Mouse (Mus musculus) CH12.LX (cell line): Measurements from ENCODE around the gene Phf21a. TPM values are rescaled to one million over a fixed set of nuclear protein-coding genes. Genes with fewer than 3 reads are reported as not detected.

Experiments used
- DNase-seq: peaks from one replicate; pipeline ENCODE4 v3.0.0-alpha.2; 2013; ENCODE audit errors: extremely low read depth
- H3K27ac ChIP-seq: 2 replicates; pipeline ENCODE4 v1.5.1; 2012; ENCODE audit warnings: low read depth, mild to moderate bottlenecking, control low read depth, moderate library complexity; ENCODE audit not compliant: insufficient read depth
- H3K27me3 ChIP-seq: replicated peaks from 2 replicates; pipeline ENCODE3; 2012; ENCODE audit warnings: inconsistent platforms
- H3K36me3 ChIP-seq, 2 experiments: replicated peaks in 1 of 2; 2 replicates each; pipeline versions ENCODE3 to v1.6.1; 2012; ENCODE audit warnings: inconsistent platforms in 1 of 2, low read length in 1 of 2, mild to moderate bottlenecking in 1 of 2, mixed read lengths in 1 of 2, moderate library complexity in 1 of 2; ENCODE audit not compliant: control insufficient read depth in 1 of 2, insufficient read depth in 1 of 2
- H3K4me1 ChIP-seq, 2 experiments: 2 replicates each; pipeline ENCODE4 v1.6.1; 2012; ENCODE audit warnings: inconsistent platforms in 1 of 2, moderate library complexity in 1 of 2; ENCODE audit not compliant: insufficient read depth in 2 of 2, control insufficient read depth in 1 of 2
- H3K4me2 ChIP-seq: 2 replicates; pipeline ENCODE4 v1.6.1; 2012; ENCODE audit warnings: low read depth, mild to moderate bottlenecking, control low read depth; ENCODE audit not compliant: poor library complexity, insufficient read depth, severe bottlenecking
- H3K4me3 ChIP-seq, 3 experiments: fragments of 150-350 bp in 1 of 3; sonication (generic) in 1 of 3; replicated peaks in 1 of 3; 2 replicates each; pipeline versions ENCODE3 to v1.5.1; 2011 to 2012; ENCODE audit warnings: low read depth in 2 of 3, low read length in 2 of 3, mild to moderate bottlenecking in 2 of 3, moderate library complexity in 2 of 3, control low read depth in 1 of 3, improper control_type of control experiment in 1 of 3, inconsistent platforms in 1 of 3, mixed read lengths in 1 of 3; ENCODE audit not compliant: poor library complexity in 1 of 3
- H3K79me2 ChIP-seq: replicated peaks from 2 replicates; pipeline ENCODE4 v1.6.1; 2012; ENCODE audit warnings: mild to moderate bottlenecking, moderate library complexity; ENCODE audit not compliant: control insufficient read depth, poor library complexity, insufficient read depth, severe bottlenecking; ENCODE audit errors: extremely low read depth
- H3K9ac ChIP-seq: 2 replicates; pipeline ENCODE4 v1.6.1; 2012; ENCODE audit warnings: low read depth, mild to moderate bottlenecking, control low read depth, moderate library complexity; ENCODE audit not compliant: insufficient read depth
- H3K9me3 ChIP-seq: replicated peaks from 2 replicates; pipeline ENCODE3; 2012; ENCODE audit warnings: low read length, inconsistent platforms, mixed read lengths
- BHLHE40 ChIP-seq: IDR thresholded peaks from 2 replicates; pipeline ENCODE4 v1.6.1; 2011; ENCODE audit warnings: mild to moderate bottlenecking, low read depth, low read length, improper control_type of control experiment
- CHD2 ChIP-seq: IDR thresholded peaks from 2 replicates; pipeline ENCODE4 v1.6.1; 2011; ENCODE audit warnings: low read length, improper control_type of control experiment
- E2F4 ChIP-seq: IDR thresholded peaks from 2 replicates; pipeline ENCODE4 v1.6.1; 2011; ENCODE audit warnings: low read depth, low read length, improper control_type of control experiment; ENCODE audit not compliant: insufficient replicate concordance
- GABPA ChIP-seq: IDR thresholded peaks from 2 replicates; pipeline ENCODE4 v1.6.1; 2012; ENCODE audit warnings: low read depth, low read length, improper control_type of control experiment, inconsistent platforms; ENCODE audit not compliant: insufficient replicate concordance
- JUN ChIP-seq: IDR thresholded peaks from 2 replicates; pipeline ENCODE4 v1.6.1; 2011; ENCODE audit warnings: low read depth, mild to moderate bottlenecking, low read length, improper control_type of control experiment, moderate library complexity; ENCODE audit not compliant: insufficient read depth
- JUND ChIP-seq: conservative IDR thresholded peaks from 2 replicates; pipeline ENCODE4 v1.6.1; 2011; ENCODE audit warnings: low read depth, low read length, improper control_type of control experiment
- MAX ChIP-seq: IDR thresholded peaks from 2 replicates; pipeline ENCODE4 v1.6.1; 2011; ENCODE audit warnings: low read length, improper control_type of control experiment
- MAZ ChIP-seq: IDR thresholded peaks from 2 replicates; pipeline ENCODE4 v1.6.1; 2012; ENCODE audit warnings: low read depth, mild to moderate bottlenecking, inconsistent platforms, low read length, improper control_type of control experiment, moderate library complexity
- MEF2A ChIP-seq: IDR thresholded peaks from 2 replicates; pipeline ENCODE4 v1.6.1; 2014; ENCODE audit warnings: low read depth, mild to moderate bottlenecking, inconsistent platforms, low read length, improper control_type of control experiment, borderline replicate concordance
- MYC ChIP-seq: IDR thresholded peaks from 2 replicates; pipeline ENCODE4 v1.6.1; 2011; ENCODE audit warnings: low read depth, mild to moderate bottlenecking, improper control_type of control experiment, low read length
- NELFE ChIP-seq: IDR thresholded peaks from 2 replicates; pipeline ENCODE4 v1.6.1; 2011; ENCODE audit warnings: low read depth, low read length, improper control_type of control experiment
- NRF1 ChIP-seq: IDR thresholded peaks from 2 replicates; pipeline ENCODE4 v1.6.1; 2014; ENCODE audit warnings: low read depth, mild to moderate bottlenecking, inconsistent platforms, low read length, improper control_type of control experiment, moderate library complexity
- RCOR1 ChIP-seq: conservative IDR thresholded peaks from 2 replicates; pipeline ENCODE4 v1.6.1; 2012; ENCODE audit warnings: low read depth, mild to moderate bottlenecking, inconsistent platforms, low read length, improper control_type of control experiment
- SIN3A ChIP-seq: IDR thresholded peaks from 2 replicates; pipeline ENCODE4 v1.6.1; 2012; ENCODE audit warnings: low read length, improper control_type of control experiment, inconsistent platforms
- SMC3 ChIP-seq: IDR thresholded peaks from 2 replicates; pipeline ENCODE4 v1.6.1; 2011; ENCODE audit warnings: low read depth, low read length, improper control_type of control experiment
- TCF12 ChIP-seq: IDR thresholded peaks from 2 replicates; pipeline ENCODE4 v1.6.1; 2014; ENCODE audit warnings: low read depth, mild to moderate bottlenecking, inconsistent platforms, low read length, improper control_type of control experiment
- USF2 ChIP-seq: conservative IDR thresholded peaks from 2 replicates; pipeline ENCODE4 v1.6.1; 2011; ENCODE audit warnings: low read depth, low read length, improper control_type of control experiment
- ZC3H11A ChIP-seq: IDR thresholded peaks from 2 replicates; pipeline ENCODE4 v1.6.1; 2012; ENCODE audit warnings: low read depth, mild to moderate bottlenecking, inconsistent platforms, low read length, improper control_type of control experiment
- ZKSCAN1 ChIP-seq: IDR thresholded peaks from 2 replicates; pipeline ENCODE4 v1.6.1; 2012; ENCODE audit warnings: low read depth, inconsistent platforms, low read length, improper control_type of control experiment, borderline replicate concordance
- ZMIZ1 ChIP-seq: IDR thresholded peaks from 2 replicates; pipeline ENCODE4 v1.6.1; 2012; ENCODE audit warnings: low read depth, mild to moderate bottlenecking, inconsistent platforms, low read length, improper control_type of control experiment
- ZNF384 ChIP-seq: IDR thresholded peaks from 2 replicates; pipeline ENCODE4 v1.6.1; 2012; ENCODE audit warnings: low read depth, low read length, improper control_type of control experiment, inconsistent platforms
- dilution Hi-C: fragments of 300-500 bp; cut with MboI; formaldehyde crosslinking; loops from 2 replicates; pipeline ENCODE4 v1.14.3; 2020; ENCODE audit warnings: low sequenced_read_pairs; ENCODE audit not compliant: extremely low pct_unique_long_range_greater_than_20kb, extremely low pct_ligation_motif_present
- in situ Hi-C: fragments of 300-500 bp; cut with MboI; formaldehyde crosslinking; loops from 3 replicates; pipeline ENCODE4 v1.14.3; 2019; ENCODE audit warnings: low sequenced_read_pairs, low pct_ligation_motif_present, low pct_unique_long_range_greater_than_20kb, mixed read lengths
- polyA plus RNA-seq: library from polyadenylated mRNA; unstranded; fragments of >175 nt; gene quantifications from 2 replicates; pipeline ENCODE4 v1.2.1, GENCODE M21; 2012; ENCODE audit warnings: low read depth; ENCODE audit not compliant: insufficient read length
- total RNA-seq, 2 experiments: library from RNA; depleted of rRNA; stranded (reverse); fragments of 300-350 nt in 1 of 2; fragments of >200 nt in 1 of 2; gene quantifications; 2 replicates each; pipeline ENCODE4 v1.2.3; 2012 to 2014

Gene Phf21a
- total and polyA plus RNA-seq, 3 experiments: 10.2 to 24.5 (median 12.0) TPM

DNA sequence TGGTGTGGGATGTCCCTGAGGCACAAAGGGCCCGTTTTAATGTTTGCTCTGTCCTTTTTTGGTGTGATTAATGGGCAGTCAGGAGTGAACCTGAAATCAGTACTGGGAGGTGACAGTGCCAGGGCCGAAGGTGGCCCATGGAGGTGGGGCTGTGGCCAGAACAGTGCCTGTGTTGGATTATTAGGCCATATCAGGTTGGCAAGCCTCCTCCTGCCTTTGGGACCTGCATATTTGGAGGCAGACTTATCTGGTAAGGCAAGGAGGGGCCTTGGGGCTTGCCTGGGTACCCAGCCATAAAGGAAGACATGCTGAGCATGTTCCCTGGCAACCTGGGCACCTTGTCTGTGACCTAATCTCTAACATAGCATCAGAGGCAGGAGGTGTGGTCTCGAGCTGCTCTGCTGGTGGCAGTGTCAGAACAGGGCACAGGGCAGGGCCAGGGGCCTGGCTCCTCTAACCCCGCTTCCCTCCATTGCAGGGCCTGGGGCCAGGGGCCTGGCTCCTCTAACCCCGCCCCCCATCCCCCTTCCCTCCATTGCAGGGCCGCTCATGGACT, 287.7 kb downstream of the Phf21a start:
- Histone ChIP-seq H3K4me3 (peak overlapping the region in 2 of 3 experiments; percentile 4 to 46), H3K79me2 (peaks cover 8% of the 10 kb centered on the region), H3K4me2 (peak overlapping the region; percentile 21; the same call in 1 of the 2 replicates), H3K27me3 (no peaks in the 10 kb centered on the region), H3K9me3 (no peaks in the 10 kb centered on the region), H3K36me3 (peaks cover 59 to 85% of the 10 kb centered on the region in 2 experiments), H3K9ac (peak overlapping the region; percentile 16; the same call in 1 of the 2 replicates), H3K27ac (peak overlapping the region; percentile 79), H3K4me1 (peaks cover 22 to 56% of the 10 kb centered on the region in 2 experiments)
- DNase-seq: no peak
- no peak for TF ChIP-seq JUN
- no peak for TF ChIP-seq RCOR1
- no peak for TF ChIP-seq ZNF384
- no peak for TF ChIP-seq SMC3
- no peak for TF ChIP-seq BHLHE40
- no peak for TF ChIP-seq E2F4
- dilution Hi-C loops (no loop called here), in situ Hi-C loops (no loop called here)

DNA sequence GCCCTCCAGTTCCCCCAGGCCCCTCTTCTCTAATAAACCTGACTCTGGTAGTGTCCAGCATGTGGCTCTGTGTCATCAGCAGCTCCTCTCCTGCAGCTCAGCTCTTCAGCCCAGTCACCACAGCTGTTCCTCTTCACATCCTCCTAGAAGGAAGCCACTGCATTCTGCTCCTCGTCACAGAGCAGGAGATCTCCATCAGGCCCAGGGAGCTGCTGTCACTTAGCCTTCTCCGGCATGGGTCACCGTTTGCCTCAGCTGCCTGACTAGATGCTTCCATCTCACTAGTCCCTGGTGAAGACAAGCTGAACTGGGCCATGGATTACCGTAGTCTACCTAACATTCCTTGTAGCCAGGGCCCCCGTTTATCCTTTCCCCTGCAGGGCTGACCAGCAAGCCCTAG, 288.2 kb downstream of the Phf21a start:
- peaks cover 64 to 90% of the 10 kb centered on the region in 2 experiments for H3K36me3 ChIP-seq
- in situ Hi-C loops (no loop called here), dilution Hi-C loops (no loop called here)
- H3K4me3 ChIP-seq: no peak overlapping the region
- no peak overlapping the region for H3K27ac ChIP-seq
- H3K9me3 ChIP-seq: no peaks in the 10 kb centered on the region
- no peaks in the 10 kb centered on the region for H3K27me3 ChIP-seq
- H3K9ac ChIP-seq: no peak overlapping the region
- DNase-seq: no peak
- peaks cover 2% of the 10 kb centered on the region; the same call in 1 of the 2 replicates for H3K79me2 ChIP-seq
- H3K4me2 ChIP-seq: no peak overlapping the region
- H3K4me1 ChIP-seq: peaks cover 22 to 52% of the 10 kb centered on the region in 2 experiments
- TF ChIP-seq MAZ: no peak
- no peak for TF ChIP-seq GABPA
- TF ChIP-seq ZMIZ1: no peak
- TF ChIP-seq E2F4: no peak
- TF ChIP-seq ZNF384: no peak
- TF ChIP-seq NRF1: no peak
- no peak for TF ChIP-seq TCF12
- no peak for TF ChIP-seq MAX
- no peak for TF ChIP-seq ZC3H11A
- TF ChIP-seq MEF2A: no peak
- no peak for TF ChIP-seq SMC3
- TF ChIP-seq NELFE: no peak
- TF ChIP-seq JUND: no peak
- no peak for TF ChIP-seq USF2
- TF ChIP-seq BHLHE40: no peak
- TF ChIP-seq CHD2: no peak
- TF ChIP-seq MYC: no peak
- no peak for TF ChIP-seq ZKSCAN1
- no peak for TF ChIP-seq SIN3A
